Mouse (Mus musculus) cerebellum, adult 18-20 months (tissue): Measurements from ENCODE around the gene Uvrag.
"Not testable (repeated sequence)": the region's sequence is repeated elsewhere in the genome, so short reads cannot be mapped to it uniquely, and the experiment has no call there.

ENCODE experiments used
- DNase-seq, 2 experiments: peaks; one replicate each; pipeline ENCODE4 v3.0.0; 2021

Gene Uvrag

DNA sequence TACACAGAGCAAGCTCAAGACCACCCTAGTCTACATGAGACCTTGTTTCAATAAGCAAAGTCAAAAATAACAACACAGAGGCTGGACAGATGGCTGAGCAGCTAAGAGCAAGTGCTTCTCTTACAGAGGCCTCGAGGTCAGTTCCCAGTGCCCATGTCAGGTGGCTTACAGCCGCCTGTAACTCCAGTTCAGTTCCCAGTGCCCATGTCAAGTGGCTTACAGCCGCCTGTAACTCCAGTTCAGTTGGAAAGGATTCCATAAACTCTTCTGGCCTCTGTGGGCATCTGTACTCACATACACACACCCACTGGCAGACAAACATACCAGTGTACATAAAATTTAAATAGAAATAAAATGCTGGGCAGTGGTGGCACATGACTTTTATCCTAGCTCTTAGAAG, 46.6 kb downstream of the Uvrag start:
- no peak for DNase-seq

DNA sequence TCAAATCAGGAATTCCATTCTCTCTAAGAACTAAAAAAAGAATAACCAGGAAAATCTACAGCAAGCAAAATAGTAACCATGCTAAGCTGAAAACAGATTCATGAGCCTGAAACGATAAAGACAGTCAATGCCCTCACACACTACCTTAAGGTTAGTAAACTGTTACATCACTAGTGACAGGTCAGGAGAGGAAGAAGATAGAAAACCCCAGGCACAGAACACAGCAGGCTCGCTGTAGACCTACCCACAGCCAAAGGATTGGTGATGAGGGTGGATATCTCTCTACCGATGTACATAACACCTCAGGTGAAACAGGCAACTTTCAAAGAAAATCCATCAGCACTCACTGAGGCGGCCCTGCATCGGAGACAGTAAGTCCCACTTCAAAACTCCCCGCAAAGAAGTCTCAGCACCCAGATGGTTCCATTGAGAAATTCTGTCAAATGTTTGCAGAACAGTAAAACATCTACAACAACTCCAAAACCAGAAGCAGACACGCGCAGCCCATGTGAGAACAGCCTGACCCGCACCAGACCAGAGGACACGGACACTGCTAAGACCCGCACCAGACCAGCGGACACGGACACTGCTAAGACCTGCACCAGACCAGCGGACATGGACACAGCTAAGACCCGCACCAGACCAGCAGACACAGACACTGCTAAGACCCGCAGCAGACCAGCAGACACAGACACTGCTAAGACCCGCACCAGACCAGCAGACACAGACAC, 48.9 kb downstream of the Uvrag start:
- no peak for DNase-seq

DNA sequence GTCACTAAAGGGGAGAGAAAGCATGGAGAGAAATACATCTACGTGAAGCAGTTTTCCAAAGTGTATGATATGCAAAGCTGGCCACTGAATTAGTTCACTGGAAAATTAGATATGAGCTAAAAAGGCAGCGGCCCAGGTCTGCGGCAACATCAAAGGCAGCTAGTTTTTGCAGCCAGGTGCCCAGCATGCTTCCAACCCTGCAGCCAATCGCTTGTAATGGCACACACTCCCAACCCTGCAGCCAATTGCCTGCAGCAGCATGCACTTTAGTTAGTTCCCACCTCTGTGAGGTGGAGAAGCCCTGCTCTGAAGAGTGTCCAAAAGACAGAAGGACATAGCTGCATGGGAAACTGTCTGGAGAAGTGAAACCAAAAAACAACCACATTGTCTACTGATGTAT, 51.2 kb downstream of the Uvrag start:
- DNase-seq = peak; percentile 39 to 46

DNA sequence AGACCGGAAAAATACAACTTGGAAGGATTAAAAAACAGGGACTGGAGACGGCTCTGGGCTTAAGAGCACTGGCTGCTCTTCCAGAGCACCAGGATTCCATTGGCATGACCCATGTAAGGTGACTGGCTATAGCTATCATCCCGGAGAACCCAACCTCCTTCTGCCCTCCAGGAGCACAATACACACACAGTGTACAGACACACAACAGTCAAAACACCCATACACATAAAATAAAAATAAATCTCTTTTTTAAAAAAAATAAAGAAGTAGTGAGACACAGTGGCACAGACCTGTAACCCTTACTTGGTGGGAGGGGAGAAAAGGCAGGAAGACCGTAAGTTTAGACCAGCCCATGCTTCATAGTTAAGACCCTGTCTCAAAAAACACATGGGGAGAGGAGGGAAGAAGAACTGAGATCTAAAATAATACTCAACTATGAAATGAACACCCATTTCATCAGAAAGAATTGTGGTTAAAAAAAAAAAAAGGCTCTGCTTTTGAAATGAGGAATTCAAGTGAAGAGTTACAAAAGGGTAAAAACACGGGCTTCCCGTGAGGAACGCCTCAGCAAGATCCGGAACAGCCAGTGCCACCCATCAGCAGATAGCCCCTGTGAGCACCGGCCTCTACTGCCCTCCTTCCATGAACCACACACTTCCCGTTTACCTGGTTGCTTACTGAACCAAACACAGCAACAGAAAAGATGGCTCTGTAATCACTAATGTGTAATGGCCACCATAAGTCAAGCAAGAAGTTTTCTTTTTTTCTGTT, 52.2 kb downstream of the Uvrag start:
- DNase-seq = no peak

DNA sequence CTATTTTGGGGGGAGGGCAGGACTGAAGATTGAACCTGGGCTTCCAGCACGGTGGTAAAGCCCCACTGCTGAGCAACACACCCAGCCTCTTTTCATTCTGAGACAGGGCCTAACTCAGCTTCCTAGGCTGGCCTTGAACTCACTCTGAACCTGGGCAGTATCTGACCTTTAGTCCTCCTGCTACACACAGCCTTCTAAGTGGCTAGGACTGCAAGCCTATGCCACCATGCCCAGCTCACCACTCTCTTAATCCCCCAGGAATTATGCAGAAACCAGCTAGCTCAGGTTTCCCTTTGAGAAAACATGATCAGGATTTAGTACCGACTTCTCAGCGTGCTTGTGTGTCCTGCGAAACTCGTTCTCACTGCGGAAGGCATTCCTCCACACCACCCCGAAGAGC, 53.4 kb downstream of the Uvrag start:
- no peak for DNase-seq

DNA sequence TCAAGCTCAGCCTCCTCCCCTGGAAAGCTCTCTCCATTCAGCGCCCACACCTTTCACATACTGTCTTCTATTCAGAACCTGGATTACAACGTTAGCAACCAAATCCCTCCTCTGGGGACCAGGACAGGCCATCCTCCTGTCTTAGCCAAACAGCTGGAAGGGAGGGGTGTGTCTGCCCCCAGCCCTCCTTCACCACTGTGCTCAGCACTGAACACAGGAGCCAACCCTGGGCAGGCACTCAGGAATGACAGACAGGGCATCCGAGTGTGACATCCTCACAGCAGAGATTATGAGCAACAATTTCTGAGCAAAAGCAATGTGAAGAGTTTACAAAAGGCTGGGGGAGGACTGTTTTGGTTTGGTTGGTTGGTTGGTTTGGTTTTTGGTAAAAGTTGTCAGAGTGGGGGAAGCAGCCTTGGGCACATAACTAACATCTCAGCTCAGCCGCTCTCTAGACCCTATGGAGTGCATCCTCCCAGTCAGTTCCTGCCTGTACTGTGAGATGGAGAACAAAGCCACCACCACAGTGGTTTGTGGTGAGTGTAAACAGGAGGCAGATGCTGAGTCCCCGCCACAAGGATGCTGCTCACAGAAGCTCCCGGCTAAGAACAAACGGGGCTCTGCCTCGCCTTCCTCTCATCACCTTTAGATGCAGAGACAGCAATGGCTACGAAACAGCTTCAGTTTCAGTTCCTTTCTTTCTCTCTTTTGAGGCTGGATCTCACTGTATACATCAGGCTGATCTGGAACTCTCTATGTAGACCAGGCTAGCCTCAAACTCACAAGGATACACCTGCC, 54.1 kb downstream of the Uvrag start:
- no peak for DNase-seq

DNA sequence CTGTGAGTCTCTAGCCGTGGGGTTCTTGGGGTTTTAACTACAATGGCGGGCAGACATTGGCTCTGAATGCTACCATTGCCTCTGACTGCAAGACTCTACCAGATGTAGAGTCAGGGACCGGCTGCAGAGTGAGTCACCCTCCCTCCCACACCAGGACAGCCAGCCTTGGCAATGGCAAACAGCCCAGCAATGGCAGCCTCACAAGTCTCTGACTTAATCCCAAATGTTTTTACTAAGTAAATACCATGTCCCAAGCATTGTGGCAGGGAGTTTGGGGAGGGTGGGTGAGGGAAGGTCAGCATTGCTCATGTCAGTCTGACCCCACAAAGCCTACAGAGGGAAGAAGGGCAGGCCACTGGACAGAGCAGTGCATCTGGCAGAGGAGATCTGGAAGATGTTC, 55.7 kb downstream of the Uvrag start:
- DNase-seq = no peak

DNA sequence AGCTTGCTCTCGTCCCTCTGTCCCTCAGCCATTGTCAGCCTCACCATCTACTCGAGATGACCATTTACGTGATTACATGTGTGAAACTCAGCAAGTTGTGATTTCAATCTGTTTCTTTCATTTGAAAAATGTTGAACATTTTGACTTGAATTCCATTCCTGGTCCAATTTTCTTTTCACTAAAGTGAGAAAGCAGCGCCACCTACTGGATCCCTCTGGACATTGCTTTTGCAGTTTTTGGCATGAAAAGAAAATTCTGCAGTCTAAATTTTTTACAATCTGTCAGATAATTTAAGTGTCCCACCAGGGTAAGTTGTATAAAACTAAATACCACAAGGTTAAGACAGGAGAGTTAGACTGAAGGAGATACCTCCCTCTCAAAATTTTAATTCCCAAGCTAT, 61.4 kb downstream of the Uvrag start:
- peak; percentile 55 to 80 for DNase-seq

DNA sequence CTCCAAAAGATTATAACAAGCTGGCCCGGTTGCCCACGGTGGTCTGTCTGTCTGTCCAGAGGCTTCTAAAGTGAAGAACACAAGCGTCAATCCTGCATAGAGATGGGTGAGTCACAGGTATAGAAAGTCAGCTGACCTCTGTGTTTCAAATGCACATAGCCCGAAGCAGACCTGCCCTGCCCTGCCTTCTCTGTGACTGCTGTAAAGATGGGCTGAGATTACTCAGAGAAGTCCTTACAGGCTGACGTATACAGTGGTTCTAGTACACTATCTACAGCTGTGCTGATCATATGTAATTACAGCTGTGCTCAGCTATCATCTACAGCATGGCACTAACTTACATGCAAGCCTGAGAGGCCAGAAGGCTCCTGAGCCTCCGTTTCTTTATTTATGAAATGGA, 62.1 kb downstream of the Uvrag start:
- no peak for DNase-seq

DNA sequence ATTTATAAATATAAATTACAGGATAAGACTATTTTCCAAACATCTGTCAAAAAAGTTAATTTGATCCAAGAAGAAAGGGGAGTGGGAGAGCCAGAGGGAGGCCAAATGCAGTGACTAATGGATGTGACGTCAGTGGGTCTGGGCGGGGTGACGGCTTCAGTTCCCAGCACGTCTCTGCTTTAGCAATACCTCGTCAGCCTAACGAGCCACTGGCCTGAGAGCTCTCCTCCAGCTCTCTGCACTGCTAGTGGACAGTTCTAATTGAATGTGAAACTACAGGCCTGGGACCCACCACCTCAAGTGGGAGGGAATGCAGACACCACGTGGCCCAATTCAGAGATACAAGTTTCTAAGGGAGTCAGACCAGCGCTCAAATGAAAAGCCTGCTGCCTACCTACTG, 63.7 kb downstream of the Uvrag start:
- no peak for DNase-seq

DNA sequence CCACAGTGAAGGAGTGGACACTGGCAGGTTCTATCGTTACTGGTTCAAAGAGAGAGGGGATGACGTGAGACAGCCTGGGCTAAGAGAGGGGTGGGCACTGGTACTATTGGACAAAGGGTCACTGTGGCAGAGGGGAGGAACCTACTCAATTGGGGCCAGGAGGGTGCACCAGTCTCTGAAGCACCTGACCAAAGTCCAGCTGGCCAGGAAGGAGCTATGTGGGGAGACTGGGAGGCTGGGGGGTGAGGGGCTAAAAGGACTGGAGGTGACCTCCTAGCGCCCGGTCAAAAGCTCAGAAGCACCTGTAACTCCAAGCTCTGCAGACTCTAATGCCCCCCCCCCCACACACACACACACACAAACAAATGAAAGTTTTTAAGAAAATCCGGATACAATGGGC, 65.8 kb downstream of the Uvrag start:
- no peak for DNase-seq

DNA sequence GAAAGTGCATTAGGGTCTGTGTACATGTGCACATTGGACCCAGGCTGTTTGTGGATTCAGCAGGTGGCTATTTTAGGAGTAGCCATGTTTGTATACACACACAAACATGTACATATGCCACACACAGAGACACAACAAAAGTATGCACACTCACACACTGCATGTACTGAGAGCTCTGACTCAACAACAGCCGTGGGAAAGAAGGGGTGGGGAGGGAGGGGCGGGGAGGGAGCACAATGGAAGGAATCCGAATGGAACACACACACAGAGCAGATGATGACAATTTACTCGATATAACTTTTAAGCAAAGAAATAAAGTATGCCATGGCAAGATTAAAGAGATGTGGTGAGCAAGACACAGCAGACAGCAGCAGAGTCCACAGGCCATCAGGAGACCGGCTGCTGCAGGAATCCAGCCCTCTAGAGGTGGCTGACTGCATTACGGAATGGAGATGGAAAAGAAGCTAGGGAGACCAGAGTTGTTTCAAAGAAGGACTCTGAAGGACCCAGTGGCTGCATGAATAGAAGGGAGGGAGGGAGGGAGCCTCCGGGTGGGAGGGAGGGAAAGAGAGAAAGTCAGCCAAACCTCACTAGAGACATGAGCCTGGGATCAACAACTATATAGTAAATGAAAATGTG, 67.1 kb downstream of the Uvrag start:
- DNase-seq = peak; percentile 46 to 51

DNA sequence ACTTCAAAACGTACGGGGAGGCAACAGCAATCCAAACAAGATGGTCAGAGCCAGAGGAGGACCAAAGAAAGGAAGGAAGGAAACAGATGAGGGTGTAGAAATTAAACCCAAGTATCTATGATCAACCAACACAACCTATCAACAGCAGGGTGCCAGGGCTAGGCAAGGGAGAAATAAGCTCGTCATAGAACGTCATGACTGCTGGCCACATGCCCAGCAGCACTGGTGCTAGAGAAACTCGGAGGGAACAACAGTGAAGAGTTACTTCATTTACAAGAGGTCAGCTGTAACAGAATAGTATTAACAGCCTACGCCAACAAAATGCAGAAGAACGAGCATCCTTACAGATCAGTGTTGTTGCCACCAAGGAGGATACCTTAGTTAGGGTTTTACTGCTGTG, 73.2 kb downstream of the Uvrag start:
- DNase-seq = no peak

DNA sequence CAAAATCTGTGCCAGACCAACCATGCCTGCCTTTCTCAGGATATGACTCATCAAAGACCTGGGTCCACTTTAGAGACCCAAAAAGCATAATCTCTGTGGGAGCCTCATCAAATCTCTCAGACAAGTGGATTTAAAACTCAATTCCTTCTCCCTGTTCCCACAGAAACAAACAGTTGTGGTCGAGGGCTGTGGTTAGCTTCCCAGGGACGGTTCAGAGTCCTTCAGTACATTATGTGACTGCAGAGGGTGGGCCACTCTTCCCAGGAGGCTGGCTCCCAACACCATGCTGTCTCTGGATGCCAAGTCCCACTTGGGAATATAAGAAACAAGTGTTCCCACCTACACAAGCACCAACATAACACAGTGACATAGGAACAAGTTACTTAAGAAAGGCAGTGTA, 75.0 kb downstream of the Uvrag start:
- DNase-seq = no peak

DNA sequence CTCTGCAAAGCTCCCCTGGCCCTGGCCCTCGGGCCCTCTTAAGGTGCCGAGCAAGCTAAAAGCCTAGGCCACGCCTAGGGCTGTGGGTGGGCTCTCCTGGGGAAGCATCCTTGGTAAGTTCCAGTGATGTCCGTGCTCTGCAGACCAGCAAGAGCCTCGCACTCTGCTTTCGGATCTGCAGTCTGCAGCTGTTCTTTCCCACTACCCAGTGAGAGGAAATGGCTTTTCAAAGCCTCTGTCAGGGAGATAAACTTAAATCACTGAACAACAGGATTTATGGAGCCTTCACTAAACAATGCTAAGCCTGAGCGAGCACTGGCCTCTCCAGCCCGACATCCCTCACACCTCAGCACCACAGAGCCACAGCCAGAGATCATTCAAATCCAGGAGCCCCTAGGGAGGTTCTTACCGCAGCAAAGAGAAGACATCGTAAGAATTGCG, 75.5 kb downstream of the Uvrag start:
- no peak for DNase-seq

DNA sequence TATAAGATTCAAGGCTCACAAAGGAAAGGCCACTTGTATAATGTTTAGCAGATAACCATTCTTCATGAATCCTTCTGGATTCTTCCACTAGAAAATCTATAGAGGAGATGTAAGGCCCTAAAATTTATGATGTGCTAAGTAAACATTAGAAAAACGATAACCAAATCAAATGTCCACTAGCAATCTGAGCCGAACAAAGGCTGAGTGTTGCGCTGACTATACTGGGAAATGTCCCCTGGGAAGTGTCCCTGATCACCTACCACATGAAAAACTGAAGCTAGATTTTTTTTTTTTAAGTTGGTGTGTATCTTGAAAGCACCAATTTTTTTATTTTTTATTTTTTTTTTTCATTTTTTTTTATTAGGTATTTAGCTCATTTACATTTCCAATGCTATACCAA, 76.1 kb downstream of the Uvrag start:
- no peak for DNase-seq

DNA sequence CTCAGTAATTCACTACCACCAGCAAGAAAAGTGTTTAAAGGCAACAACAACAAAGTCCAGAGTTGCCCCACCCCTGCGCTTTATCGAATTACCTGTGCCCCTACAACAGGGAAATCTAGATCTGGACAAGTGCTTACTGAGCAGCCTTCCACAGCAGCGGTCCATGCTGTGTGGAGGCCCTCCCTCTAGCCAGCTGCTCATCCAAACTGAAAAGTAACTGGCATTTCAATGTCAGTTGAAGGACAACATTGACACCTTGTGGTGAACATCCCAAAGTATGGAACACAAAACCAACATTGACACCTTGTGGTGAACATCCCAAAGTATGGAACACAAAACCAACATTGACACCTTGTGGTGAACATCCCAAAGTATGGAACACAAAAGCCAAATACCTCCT, 78.7 kb downstream of the Uvrag start:
- not testable (repeated sequence) for DNase-seq

DNA sequence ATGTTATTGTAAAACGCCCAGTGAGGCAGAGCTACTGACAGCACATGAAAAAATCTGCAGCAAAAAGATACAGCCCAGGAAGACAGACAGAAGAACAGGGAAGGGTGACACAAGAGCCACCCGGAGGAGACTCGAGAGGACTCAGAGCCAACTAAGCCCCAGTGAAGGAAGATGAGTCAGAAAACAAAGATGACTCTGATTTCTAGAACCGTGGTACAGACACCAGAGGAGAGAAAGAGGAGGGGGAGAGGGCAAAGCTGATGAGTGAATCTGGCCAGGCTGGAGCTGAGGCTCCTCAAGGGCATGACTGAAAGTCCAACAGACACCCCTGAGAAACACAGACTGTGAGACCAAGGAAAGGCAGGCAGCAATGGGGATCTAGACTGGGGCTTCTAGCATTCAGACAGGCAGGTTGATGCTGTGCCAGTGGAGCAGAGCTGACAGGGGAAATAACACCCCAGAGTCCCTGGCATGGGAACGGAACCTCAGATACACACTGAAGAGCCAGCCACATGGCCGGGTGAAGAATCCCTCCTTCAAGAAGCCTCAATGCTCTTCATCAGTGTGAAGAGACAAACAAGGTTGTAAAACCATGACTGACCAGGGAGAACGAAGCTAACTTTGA, 79.8 kb downstream of the Uvrag start:
- peak; percentile 52 to 66 for DNase-seq

DNA sequence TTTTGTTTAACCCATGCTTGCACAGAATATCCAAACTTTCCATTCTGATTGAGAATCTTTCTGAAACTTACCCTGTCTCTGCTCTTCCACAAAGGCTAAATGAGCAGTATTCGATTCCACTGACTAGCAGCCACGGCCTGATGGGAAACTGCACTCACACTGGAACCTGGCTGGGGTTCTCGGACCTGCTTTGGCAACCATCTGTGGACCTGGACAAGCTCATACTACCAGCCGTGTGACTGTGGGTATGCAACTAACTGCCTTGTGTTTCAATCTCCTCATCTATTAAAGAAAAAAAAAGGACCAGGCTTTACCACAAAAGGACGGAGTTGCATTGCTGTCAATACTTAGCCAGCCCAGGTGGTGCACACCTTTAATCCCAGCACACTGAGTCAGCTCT, 80.5 kb downstream of the Uvrag start:
- peak; percentile 69 to 81 for DNase-seq

DNA sequence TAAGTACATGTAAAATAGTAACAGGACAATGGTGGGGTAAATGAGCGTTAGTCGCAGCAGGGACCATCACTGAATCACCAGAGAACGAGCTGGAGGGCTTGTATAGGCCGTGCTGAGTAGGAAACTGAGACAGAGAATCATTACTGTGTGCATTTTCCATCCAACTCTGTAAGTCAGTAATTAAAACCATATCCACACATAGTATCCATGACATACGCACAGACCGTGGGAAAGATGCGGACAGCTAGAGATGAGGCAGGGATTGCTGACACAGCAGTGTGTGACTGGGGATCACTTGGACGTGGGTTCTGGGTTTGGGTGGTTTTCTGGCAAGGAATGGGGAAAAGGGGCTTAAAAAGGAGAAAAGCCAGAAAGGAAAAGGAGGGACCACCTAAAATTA, 81.0 kb downstream of the Uvrag start:
- DNase-seq = no peak

DNA sequence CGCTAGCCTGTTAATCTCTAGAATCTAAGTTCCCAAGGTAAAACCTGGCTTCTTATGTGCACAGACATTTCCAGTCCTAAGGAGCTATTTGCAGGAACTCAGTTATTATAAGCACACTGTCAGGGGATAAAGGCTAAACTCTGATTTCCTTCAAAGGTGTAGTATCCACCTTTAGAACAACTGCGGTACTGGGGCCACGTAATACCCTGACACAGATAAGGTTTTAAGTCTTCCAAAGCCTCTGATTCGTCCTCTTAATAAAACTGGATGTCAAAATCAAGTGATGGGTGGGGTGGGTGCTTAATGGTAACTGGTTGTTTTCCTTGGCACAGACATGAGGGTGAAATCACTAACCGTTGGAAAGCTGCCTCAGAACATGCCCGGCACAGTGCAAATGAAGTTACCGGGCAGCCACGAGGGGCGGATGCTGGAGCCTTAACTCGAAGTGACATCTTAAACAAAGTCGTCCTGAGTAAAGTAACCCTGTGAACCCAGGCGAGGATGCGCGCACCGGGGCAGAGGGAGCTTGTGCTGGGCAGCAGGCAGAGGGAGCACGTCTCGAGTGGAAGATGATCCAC, 83.8 kb downstream of the Uvrag start:
- DNase-seq = no peak

DNA sequence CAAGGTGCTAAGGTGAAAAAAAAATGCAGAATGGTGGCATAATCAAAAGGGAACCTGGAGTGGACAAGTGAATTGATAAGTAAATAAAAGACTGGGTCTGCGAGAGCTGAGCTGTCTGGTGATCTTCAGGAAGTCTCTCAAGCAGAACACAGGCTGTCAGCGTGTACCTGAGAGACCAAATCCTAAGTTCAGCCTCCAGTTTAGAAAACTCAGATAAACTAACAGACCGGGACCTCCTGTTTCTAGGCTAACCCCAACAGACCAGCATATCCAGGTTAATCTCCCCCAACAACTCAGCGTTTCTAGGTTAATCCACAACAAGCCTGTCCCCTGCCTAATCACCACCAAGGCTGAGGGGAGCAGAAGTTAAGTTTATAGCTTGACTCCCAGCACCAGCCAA, 87.3 kb downstream of the Uvrag start:
- DNase-seq = no peak
